Mouse (Mus musculus) cerebellum, adult 2 months (tissue): ENCODE data around the gene Tbc1d14. TPM values are rescaled to one million over a fixed set of nuclear protein-coding genes. Genes with fewer than 3 reads are reported as not detected.

Experiments
- DNase-seq, 2 experiments: peaks; one replicate each; pipeline ENCODE4 v3.0.0; 2021
- H3K27ac ChIP-seq: fragments of 200-500 bp; 2 replicates; pipeline ENCODE4 v1.5.1; 2012; ENCODE audit warnings: low read length, control low read depth, inconsistent platforms; ENCODE audit not compliant: insufficient read depth
- H3K27me3 ChIP-seq: fragments of 200-500 bp; 2 replicates; pipeline ENCODE4 v1.6.1; 2012; ENCODE audit warnings: inconsistent platforms, mild to moderate bottlenecking, low read length, moderate library complexity; ENCODE audit not compliant: control insufficient read depth, insufficient read depth
- H3K4me1 ChIP-seq: fragments of 200-500 bp; 2 replicates; pipeline ENCODE4 v1.6.1; 2011; ENCODE audit warnings: low read length; ENCODE audit not compliant: control insufficient read depth, insufficient read depth
- H3K4me3 ChIP-seq: fragments of 200-500 bp; replicated peaks from 2 replicates; pipeline ENCODE3; 2011; ENCODE audit warnings: mild to moderate bottlenecking, low read depth, low read length, control low read depth; ENCODE audit not compliant: insufficient read depth
- CTCF ChIP-seq: fragments of 200-500 bp; IDR thresholded peaks from 2 replicates; pipeline ENCODE4 v1.5.1; 2011; ENCODE audit warnings: low read depth, mild to moderate bottlenecking, control low read depth, low read length, moderate library complexity, borderline replicate concordance; ENCODE audit not compliant: insufficient read depth
- POLR2A ChIP-seq: fragments of 200-500 bp; IDR thresholded peaks from 2 replicates; pipeline ENCODE4 v1.6.1; 2011; ENCODE audit warnings: low read length, control low read depth, borderline replicate concordance; ENCODE audit not compliant: insufficient read depth
- WGBS: fragments of 180-500 bp; shearing (Covaris S2); methylation state at CpG from one replicate; pipeline ENCODE4 v1.1.7; 2018; 5-methylcytosine and 5-hydroxymethylcytosine counted together
- polyA plus RNA-seq: library from polyadenylated mRNA; depleted of rRNA; stranded (reverse); fragments of >200 nt; gene quantifications from 2 replicates; pipeline ENCODE4 v1.2.3, GENCODE M21; 2012

Tbc1d14 gene
- polyA plus RNA-seq, 1 experiment: 55.1 TPM

- TF ChIP-seq POLR2A: no peak
- Histone ChIP-seq H3K4me1 (peaks cover 12% of the 10 kb centered on the region), H3K4me3 (no peak overlapping the region), H3K27ac (no peak overlapping the region), H3K27me3 (no peaks in the 10 kb centered on the region)
- no peak for DNase-seq
- WGBS: 55% methylated on average over 19 of the region's 19 CpGs
These were observed 107.8 kb downstream of the Tbc1d14 start for GRCm38 (mm10) chr5:36485306-36485705.

- TF ChIP-seq POLR2A: no peak
- peak; percentile 11; the same call in 1 of the 2 replicates for TF ChIP-seq CTCF
- Histone ChIP-seq H3K4me1 (peaks cover 20% of the 10 kb centered on the region), H3K27ac (peak within 1 kb of the TSS; percentile 10), H3K4me3 (peak within 1 kb of the TSS; percentile 85), H3K27me3 (no peaks in the 10 kb centered on the region)
- 4% methylated on average over 96 of the region's 97 CpGs for WGBS
- peak; percentile 97 to 99 for DNase-seq
These were observed 108.7 kb downstream of the Tbc1d14 start, which contains the start of the genes Tada2b and Ccdc96 for GRCm38 (mm10) chr5:36484171-36484990. Tada2b (minus strand) TSS chr5:36484285. Ccdc96 (plus strand) TSS chr5:36484588.

- Histone ChIP-seq H3K4me3 (peak overlapping the region; percentile 85), H3K27me3 (no peaks in the 10 kb centered on the region), H3K27ac (peak overlapping the region; percentile 10), H3K4me1 (peaks cover 27% of the 10 kb centered on the region)
- no peak for TF ChIP-seq CTCF
- TF ChIP-seq POLR2A: no peak
- 5% methylated on average over 58 of the region's 58 CpGs for WGBS
- peak; percentile 58 to 67 for DNase-seq
These were observed 109.6 kb downstream of the Tbc1d14 start for GRCm38 (mm10) chr5:36483203-36484101.

- Histone ChIP-seq H3K27ac (no peak overlapping the region), H3K27me3 (no peaks in the 10 kb centered on the region), H3K4me3 (no peak overlapping the region), H3K4me1 (peaks cover 27% of the 10 kb centered on the region)
- no peak for DNase-seq
- TF ChIP-seq POLR2A: no peak
- no peak for TF ChIP-seq CTCF
- 70% methylated on average over 1 of the region's 1 CpGs for WGBS
These were observed 112.0 kb downstream of the Tbc1d14 start for GRCm38 (mm10) chr5:36481114-36481513.

- WGBS: 27% methylated on average over 4 of the region's 4 CpGs
- H3K27me3 ChIP-seq: no peaks in the 10 kb centered on the region
- DNase-seq: no peak
- H3K4me1 ChIP-seq: peaks cover 27% of the 10 kb centered on the region
- no peak overlapping the region for H3K27ac ChIP-seq
- TF ChIP-seq CTCF: no peak
- TF ChIP-seq POLR2A: no peak
- no peak overlapping the region for H3K4me3 ChIP-seq
These were observed 112.7 kb downstream of the Tbc1d14 start for GRCm38 (mm10) chr5:36480398-36480797.

- 31% methylated on average over 2 of the region's 2 CpGs for WGBS
- no peak for TF ChIP-seq CTCF
- TF ChIP-seq POLR2A: no peak
- Histone ChIP-seq H3K27ac (no peak overlapping the region), H3K27me3 (no peaks in the 10 kb centered on the region), H3K4me1 (peaks cover 23% of the 10 kb centered on the region), H3K4me3 (no peak overlapping the region)
- no peak for DNase-seq
These were observed 113.3 kb downstream of the Tbc1d14 start for GRCm38 (mm10) chr5:36479735-36480134.

GRCm38 (mm10) chr5:36478540-36479420 is 114.3 kb downstream of the Tbc1d14 start:
- H3K27me3 ChIP-seq: no peaks in the 10 kb centered on the region
- WGBS: 65% methylated on average over 6 of the region's 6 CpGs
- no peak for TF ChIP-seq CTCF
- peaks cover 22% of the 10 kb centered on the region for H3K4me1 ChIP-seq
- DNase-seq: no peak
- H3K27ac ChIP-seq: no peak overlapping the region
- no peak overlapping the region for H3K4me3 ChIP-seq
